Mouse (Mus musculus) limb, embryonic 10.5 days (tissue): ENCODE measurements around the gene Tuft1. TPM values are rescaled to one million over a fixed set of nuclear protein-coding genes. Genes with fewer than 3 reads are reported as not detected.
A peak's percentile ranks its signal among the peaks of the same experiment; 100 is the strongest.
"Not testable (repeated sequence)": the region's sequence is repeated elsewhere in the genome, so short reads cannot be mapped to it uniquely, and the experiment has no call there.

Source experiments
- DNase-seq: peaks from one replicate; pipeline ENCODE4 v3.0.0-alpha.2; 2017; ENCODE audit warnings: low spot score
- H3K27ac ChIP-seq: fragments of 300-500 bp; sonication (generic); 2 replicates; pipeline ENCODE4 v1.5.1; 2016; ENCODE audit warnings: mild to moderate bottlenecking
- H3K27me3 ChIP-seq: fragments of 300-500 bp; sonication (generic); 2 replicates; pipeline ENCODE4 v1.6.1; 2016; ENCODE audit warnings: low read depth, mild to moderate bottlenecking; ENCODE audit not compliant: poor library complexity, severe bottlenecking
- H3K36me3 ChIP-seq: fragments of 300-500 bp; sonication (generic); 2 replicates; pipeline ENCODE4 v1.6.1; 2016; ENCODE audit warnings: mild to moderate bottlenecking, moderate library complexity
- H3K4me1 ChIP-seq: fragments of 300-500 bp; sonication (generic); 2 replicates; pipeline ENCODE4 v1.6.1; 2016
- H3K4me3 ChIP-seq: fragments of 300-500 bp; sonication (generic); 2 replicates; pipeline ENCODE4 v1.5.1; 2016; ENCODE audit warnings: mild to moderate bottlenecking, moderate library complexity
- H3K9me3 ChIP-seq: fragments of 300-500 bp; sonication (generic); replicated peaks from 2 replicates; pipeline ENCODE4 v1.6.1; 2016; ENCODE audit warnings: mild to moderate bottlenecking
- WGBS: fragments of 180-500 bp; shearing (Covaris S2); methylation state at CpG from one replicate; pipeline ENCODE4 v1.1.7; 2016; 5-methylcytosine and 5-hydroxymethylcytosine counted together
- polyA plus RNA-seq: library from polyadenylated mRNA; unstranded; fragments of >200 nt; fragmentation: Nextera tagmentation; extraction: Ambion mirVana; gene quantifications from 2 replicates; pipeline ENCODE4 v1.2.1, GENCODE M21; 2016

The Tuft1 gene
- polyA plus RNA-seq, 1 experiment from 2014 or later = 4.1 TPM

DNA sequence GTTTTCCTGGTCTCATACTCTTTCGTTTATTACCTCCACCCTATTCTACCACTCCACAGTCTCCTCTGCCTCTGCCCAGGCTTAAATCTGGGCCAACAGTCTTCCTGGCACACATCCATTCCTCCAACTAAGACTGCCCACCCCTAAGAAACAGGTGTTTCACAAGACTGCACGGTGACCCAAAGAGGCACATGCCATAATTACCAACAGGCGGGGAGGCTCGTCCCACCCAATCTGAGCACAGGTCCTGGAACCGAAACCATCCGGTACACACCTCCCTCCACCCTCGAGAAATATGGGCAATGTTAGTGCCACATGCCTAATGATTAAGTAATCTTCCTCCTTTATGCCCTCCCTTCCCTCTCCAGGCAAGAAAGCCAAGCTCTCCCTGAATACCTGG lies 8.3 kb downstream of the Tuft1 start:
- no peaks in the 10 kb centered on the region; the same call in 1 of the 2 replicates for H3K27me3 ChIP-seq
- WGBS = 71% methylated on average over 7 of the region's 7 CpGs
- no peak overlapping the region for H3K4me3 ChIP-seq
- no peak overlapping the region for H3K27ac ChIP-seq
- peaks cover 20% of the 10 kb centered on the region for H3K4me1 ChIP-seq
- no peaks in the 10 kb centered on the region for H3K9me3 ChIP-seq
- no peak for DNase-seq
- no peaks in the 10 kb centered on the region for H3K36me3 ChIP-seq

DNA sequence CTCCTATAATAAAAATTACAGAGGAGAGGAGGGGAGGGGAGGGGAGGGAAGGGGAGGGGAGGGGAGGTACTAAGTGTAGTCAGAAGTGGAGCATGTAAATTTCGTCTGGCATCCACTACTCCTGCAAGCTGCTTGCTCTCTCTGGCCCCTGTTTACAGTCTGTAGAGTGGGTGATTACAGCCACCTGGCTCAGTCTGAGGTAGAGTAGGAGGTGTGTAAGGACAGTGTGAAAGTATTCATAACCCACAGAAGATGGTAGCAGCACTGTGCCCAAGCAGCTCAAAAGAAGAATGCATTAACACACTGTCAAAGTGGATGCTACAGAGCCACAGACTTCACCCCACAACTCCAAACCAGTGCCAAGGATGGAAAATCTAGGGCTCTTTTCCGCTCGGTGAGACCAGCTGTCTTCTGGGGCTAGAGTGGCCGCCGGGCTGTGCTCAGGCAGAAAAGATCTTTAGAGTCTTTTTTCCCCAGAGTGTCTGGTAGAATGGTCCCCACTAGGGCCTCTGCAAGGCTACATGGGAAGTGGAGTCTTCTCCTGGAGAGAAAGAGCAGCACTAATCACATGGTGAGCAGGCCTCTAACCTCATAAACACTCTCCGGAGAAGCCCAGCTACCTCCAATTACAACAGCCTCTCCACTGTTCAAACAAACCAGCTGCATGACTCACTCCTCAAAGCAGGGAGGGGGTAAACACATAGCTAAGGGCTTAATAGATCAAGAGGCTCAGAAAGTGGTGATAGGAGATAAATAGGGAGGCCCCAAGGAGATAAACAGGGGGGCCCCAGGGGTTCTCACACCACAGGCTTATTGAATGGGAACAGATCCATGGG lies 9.7 kb downstream of the Tuft1 start:
- Histone ChIP-seq H3K4me3 (no peak overlapping the region), H3K27me3 (no peaks in the 10 kb centered on the region; the same call in 1 of the 2 replicates), H3K4me1 (peaks cover 20% of the 10 kb centered on the region), H3K9me3 (no peaks in the 10 kb centered on the region), H3K36me3 (no peaks in the 10 kb centered on the region), H3K27ac (peak overlapping the region; percentile 61)
- DNase-seq = peak; percentile 39
- WGBS = 32% methylated on average over 6 of the region's 6 CpGs

DNA sequence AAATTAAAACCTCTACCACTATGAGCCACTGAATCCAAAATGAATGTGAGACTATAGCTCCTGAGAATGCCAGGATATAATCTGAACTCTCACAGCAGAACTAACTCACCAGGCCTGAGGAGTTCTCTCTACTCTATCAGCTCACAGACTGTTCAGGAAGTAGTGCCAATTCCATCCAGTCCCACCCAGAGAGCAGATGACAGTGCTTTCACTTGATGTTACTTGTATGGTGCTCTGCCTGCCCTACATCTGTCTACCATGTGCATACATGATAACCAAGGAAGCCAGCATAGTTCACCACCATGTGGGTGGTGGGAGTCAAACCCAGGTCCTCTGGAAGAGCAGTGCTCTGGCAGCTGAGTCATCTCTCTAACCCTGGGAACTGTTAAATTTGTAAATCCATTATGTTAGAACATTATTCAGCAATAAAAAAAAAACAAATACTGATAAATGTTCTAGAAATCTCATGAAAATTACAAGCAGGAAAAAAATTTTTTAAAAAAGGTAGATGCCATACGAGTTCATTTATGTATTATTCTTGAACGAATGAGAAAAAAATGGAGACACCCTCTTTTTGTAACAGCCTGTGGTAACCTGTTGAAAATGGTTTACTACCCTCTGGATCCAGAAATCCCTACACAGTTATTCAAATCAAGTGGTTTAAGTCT lies 16.0 kb downstream of the Tuft1 start, which contains the start of gene Gm10972:
TSS of gene Gm10972 (plus strand) at position 618 of the 668 bp plus-strand sequence.
- not testable (repeated sequence) for H3K27me3 ChIP-seq, DNase-seq, H3K27ac ChIP-seq, H3K36me3 ChIP-seq, H3K9me3 ChIP-seq, H3K4me3 ChIP-seq, H3K4me1 ChIP-seq
- 87% methylated on average over 2 of the region's 2 CpGs for WGBS

DNA sequence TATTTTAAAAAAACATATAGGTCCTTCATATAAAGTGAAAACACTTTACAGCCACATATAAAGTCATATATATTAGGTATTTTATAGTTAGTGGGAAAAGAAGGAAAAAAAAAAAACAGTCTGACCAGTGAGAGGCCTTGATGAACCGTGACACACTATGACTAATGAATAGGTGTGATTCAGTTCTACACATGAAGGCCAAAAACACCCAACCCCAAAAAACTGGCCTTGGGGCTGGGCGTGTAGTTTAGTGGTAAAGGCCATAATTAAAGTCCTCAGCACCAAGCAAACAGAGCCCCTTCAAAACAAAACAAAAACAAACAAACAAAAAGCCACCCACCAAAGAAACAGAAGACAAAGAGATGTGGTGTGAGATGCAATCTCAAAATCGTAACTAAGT lies 28.8 kb downstream of the Tuft1 start:
- Histone ChIP-seq H3K4me1 (no peaks in the 10 kb centered on the region), H3K4me3 (no peak overlapping the region), H3K27ac (no peak overlapping the region), H3K27me3 (no peaks in the 10 kb centered on the region), H3K36me3 (no peaks in the 10 kb centered on the region), H3K9me3 (no peaks in the 10 kb centered on the region)
- 79% methylated on average over 3 of the region's 3 CpGs for WGBS
- no peak for DNase-seq

DNA sequence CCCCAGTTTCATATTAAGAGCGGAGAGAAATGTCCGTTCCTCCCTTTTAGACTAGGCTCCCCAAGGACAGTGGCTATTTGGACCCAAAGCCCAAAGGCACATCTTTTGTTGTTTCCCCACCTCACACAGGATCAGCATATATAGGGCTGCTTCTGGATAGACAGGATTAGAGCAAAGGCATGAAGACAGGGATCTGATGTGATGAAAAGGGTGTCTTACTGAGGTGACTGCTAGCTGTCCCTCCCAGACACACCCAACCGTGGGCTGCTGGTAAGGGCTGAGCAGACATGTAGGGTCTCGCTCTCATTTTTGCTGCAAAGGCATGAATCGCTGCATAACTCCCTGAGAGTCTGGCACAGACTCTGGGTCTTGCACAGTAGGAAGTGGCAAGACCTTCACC lies 30.0 kb downstream of the Tuft1 start:
- H3K27me3 ChIP-seq = no peaks in the 10 kb centered on the region
- H3K36me3 ChIP-seq = no peaks in the 10 kb centered on the region
- DNase-seq = no peak
- no peaks in the 10 kb centered on the region for H3K9me3 ChIP-seq
- no peak overlapping the region for H3K27ac ChIP-seq
- no peak overlapping the region for H3K4me3 ChIP-seq
- WGBS = 94% methylated on average over 5 of the region's 5 CpGs
- H3K4me1 ChIP-seq = no peaks in the 10 kb centered on the region

DNA sequence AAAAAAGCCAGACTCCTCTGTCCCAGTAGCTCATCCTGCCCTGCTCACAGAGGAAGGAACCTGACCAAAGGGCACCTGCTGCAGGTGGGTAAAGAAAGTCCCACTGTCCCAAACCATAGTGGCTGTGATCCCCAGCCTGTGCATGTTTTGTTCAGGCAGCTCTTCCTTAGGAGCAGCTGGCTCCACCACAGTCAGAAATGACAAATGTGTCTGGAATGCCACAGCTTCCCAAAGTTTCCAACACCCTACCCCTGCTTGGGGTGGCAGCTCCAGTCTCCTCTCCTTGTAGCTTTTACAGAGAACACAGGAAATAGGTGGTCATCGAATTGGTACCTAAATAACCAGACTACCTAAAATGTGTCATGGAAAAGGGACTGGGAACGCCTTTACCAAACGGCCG lies 34.4 kb downstream of the Tuft1 start:
- H3K4me1 ChIP-seq = no peaks in the 10 kb centered on the region
- H3K4me3 ChIP-seq = no peak overlapping the region
- no peak for DNase-seq
- 90% methylated on average over 4 of the region's 4 CpGs for WGBS
- H3K9me3 ChIP-seq = no peaks in the 10 kb centered on the region
- H3K27me3 ChIP-seq = no peaks in the 10 kb centered on the region
- H3K36me3 ChIP-seq = no peaks in the 10 kb centered on the region
- H3K27ac ChIP-seq = no peak overlapping the region

DNA sequence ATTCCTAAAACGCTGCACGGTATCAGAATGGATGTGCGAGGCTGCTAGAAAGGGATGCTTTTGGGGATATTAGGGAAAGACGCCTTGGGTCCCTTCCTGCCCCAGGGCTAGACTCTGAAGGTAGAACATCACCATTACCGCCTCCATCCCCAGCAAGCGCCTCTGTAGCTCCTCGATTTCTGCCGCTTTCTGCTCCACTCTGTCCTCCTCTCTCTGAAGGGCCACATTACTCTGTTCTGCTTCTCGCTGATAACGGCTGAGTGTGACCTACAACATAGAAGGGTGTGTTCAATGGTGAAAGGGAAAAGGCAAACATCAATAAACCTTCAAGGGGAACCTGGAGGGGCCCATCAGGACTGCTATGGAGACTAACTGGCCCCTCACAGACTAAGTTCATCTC lies 36.1 kb downstream of the Tuft1 start:
- Histone ChIP-seq H3K9me3 (no peaks in the 10 kb centered on the region), H3K27me3 (no peaks in the 10 kb centered on the region), H3K4me3 (no peak overlapping the region), H3K36me3 (no peaks in the 10 kb centered on the region), H3K4me1 (no peaks in the 10 kb centered on the region), H3K27ac (no peak overlapping the region)
- WGBS = 94% methylated on average over 10 of the region's 10 CpGs
- DNase-seq = no peak

DNA sequence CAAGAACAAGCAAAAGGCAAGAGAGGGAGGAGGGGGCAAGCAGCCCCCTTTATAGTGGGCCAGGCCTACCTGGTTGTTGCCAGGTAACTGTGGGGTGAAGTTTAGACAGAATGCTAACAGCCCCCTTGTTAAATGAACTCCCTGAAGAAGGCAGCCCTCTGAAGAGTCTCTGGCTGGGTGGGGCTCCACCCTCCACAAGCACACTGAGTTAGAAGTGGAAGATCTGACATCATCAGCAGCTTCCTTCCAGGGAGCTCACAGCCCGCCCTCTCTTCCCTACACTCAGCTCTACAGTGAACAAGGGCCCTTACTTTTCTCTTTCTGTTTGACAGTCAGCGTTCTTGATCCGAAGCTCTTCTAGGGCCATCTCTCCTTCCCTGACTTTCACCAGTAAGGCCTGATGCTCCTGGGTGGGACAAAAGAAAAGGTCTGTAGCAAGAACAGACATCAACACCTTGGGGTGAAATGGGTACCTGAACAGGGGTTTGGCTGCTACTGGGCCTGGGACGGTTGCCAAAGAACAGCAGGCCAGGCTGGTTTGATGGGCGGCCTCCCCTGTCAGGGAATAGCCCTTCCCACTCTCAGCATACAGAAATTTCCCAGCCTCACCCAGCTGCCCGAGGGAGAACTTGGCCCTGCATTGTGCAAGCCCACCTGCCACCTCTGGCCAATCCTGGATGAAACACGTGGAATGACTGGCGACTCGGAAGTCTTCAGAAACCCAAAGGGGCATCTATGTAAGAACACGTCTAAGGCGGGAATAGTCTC lies 36.7 kb downstream of the Tuft1 start:
- 90% methylated on average over 11 of the region's 11 CpGs for WGBS
- Histone ChIP-seq H3K36me3 (no peaks in the 10 kb centered on the region), H3K9me3 (no peaks in the 10 kb centered on the region), H3K4me3 (no peak overlapping the region), H3K4me1 (no peaks in the 10 kb centered on the region), H3K27me3 (no peaks in the 10 kb centered on the region), H3K27ac (no peak overlapping the region)
- DNase-seq = no peak

DNA sequence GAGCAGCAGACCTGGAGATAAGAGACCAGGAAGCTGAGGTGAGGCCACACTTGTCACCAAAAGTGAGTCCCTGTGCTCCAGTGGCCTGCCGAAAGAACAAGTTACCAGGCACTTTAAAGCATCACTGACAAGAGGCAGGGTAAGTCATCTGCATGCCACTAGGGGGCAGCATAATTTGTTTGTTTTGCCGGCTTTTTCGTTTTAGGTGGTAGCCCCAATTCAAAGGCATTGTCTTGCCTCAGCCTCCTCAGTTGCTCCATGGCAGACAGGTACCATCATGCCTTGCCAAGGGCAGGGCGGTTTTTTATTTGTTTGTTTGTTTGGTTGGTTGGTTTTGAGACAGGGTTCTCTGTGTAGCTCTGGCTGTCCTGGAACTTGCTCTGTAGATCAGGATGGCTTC lies 42.0 kb downstream of the Tuft1 start:
- no peaks in the 10 kb centered on the region for H3K9me3 ChIP-seq
- H3K4me3 ChIP-seq = no peak overlapping the region
- no peak overlapping the region for H3K27ac ChIP-seq
- H3K27me3 ChIP-seq = no peaks in the 10 kb centered on the region
- DNase-seq = peak; percentile 40
- 78% methylated on average over 4 of the region's 4 CpGs for WGBS
- H3K36me3 ChIP-seq = no peaks in the 10 kb centered on the region
- peaks cover 5% of the 10 kb centered on the region; the same call in 1 of the 2 replicates for H3K4me1 ChIP-seq

DNA sequence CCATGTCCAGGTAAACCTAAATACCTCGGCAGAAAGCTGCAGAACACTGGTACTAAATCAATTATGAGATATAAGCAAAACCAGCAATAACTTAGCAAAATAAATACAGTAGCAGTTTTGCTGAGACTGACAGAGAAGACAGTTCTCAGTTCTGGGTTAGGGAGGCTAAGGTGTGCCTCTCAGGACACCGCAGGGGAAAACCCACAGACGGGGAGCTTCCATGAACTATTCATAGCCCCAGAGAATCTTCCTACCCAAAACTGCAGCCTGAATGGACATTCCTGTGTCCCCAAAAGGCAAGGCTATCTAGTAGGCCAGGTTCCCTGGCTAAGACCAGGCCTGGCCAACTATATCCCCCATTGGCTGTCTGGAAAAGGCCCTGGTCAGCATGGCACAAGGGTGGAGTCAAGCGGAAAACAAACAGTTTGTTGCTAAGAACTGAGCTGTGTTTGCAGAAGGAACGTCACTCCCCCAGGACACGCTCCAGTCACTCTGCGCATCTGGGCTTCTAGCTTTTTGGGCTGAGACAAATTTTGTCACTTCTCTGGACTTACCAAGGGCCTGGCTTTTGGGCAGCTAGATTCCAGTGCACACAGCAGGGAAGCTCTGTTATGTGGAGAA lies 45.3 kb downstream of the Tuft1 start:
- Histone ChIP-seq H3K36me3 (no peaks in the 10 kb centered on the region), H3K27ac (no peak overlapping the region; the same call in 1 of the 2 replicates), H3K4me1 (peaks cover 5% of the 10 kb centered on the region; the same call in 1 of the 2 replicates), H3K9me3 (no peaks in the 10 kb centered on the region), H3K27me3 (no peaks in the 10 kb centered on the region), H3K4me3 (no peak overlapping the region)
- no peak for DNase-seq
- WGBS = 79% methylated on average over 7 of the region's 7 CpGs

DNA sequence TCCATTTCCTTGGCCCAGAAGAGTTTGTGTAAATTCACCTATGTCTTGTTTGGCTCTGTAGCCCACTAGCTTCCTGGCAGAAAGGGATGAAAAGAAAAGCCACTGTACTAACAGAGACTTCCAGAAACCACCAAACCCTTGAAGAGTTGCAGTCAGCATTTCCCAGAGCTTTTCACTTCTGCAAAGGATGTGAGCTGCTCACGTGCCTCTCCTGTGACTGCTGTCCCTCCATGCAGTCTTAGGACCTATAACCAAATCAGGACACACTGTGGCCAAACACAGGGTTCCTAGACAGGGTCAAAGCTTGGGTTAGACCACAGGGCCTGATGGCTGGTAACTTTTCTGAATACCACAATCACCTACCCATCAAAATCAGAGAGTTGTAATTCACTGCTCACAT lies 46.4 kb downstream of the Tuft1 start:
- Histone ChIP-seq H3K36me3 (no peaks in the 10 kb centered on the region), H3K4me3 (no peak overlapping the region), H3K9me3 (no peaks in the 10 kb centered on the region), H3K27ac (no peak overlapping the region), H3K4me1 (peaks cover 5% of the 10 kb centered on the region; the same call in 1 of the 2 replicates), H3K27me3 (no peaks in the 10 kb centered on the region)
- 83% methylated on average over 1 of the region's 1 CpGs for WGBS
- no peak for DNase-seq

DNA sequence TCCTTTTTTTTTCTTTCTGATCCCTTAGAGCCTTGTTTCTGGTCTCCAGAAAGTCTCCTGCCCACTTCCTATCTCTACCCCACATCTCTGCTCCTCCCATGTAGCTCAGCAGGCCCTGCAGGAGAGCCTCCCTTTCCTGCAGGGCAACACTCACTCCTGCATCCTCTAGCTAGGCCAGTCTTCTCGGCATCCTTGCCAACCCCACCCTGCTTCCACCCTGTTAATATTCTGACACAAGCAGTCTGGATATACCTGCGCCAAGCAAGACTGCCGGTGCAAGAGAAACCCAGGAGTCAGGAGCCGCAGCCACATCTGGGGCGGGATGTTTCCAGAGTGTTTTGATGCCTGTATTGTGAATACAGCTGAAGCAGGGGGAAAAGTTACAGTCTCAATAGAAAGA lies 46.8 kb downstream of the Tuft1 start:
- no peaks in the 10 kb centered on the region for H3K9me3 ChIP-seq
- no peaks in the 10 kb centered on the region for H3K27me3 ChIP-seq
- no peaks in the 10 kb centered on the region for H3K36me3 ChIP-seq
- H3K4me1 ChIP-seq = peaks cover 5% of the 10 kb centered on the region; the same call in 1 of the 2 replicates
- no peak for DNase-seq
- WGBS = 75% methylated on average over 5 of the region's 5 CpGs
- no peak overlapping the region for H3K4me3 ChIP-seq
- no peak overlapping the region for H3K27ac ChIP-seq
